Mouse (Mus musculus) limb, embryonic 13.5 days (tissue): ENCODE results near the gene Lgi4. TPM values are rescaled to one million over a fixed set of nuclear protein-coding genes. Genes with fewer than 3 reads are reported as not detected.

ENCODE experiments used
- ATAC-seq: fragments of 200-750 bp; cut with Nextera tagmentation; 2 replicates; pipeline ENCODE4 v1.8.0; 2017; ENCODE audit warnings: low read depth, moderate number of reproducible peaks, moderate TSS enrichment; ENCODE audit not compliant: low FRiP score
- H3K27ac ChIP-seq: fragments of 300-500 bp; sonication (generic); 2 replicates; pipeline ENCODE4 v1.5.1; 2015; ENCODE audit warnings: inconsistent platforms, mild to moderate bottlenecking, moderate library complexity
- H3K27me3 ChIP-seq: fragments of 300-500 bp; sonication (generic); 2 replicates; pipeline ENCODE4 v1.6.1; 2015; ENCODE audit warnings: mild to moderate bottlenecking, inconsistent platforms
- H3K36me3 ChIP-seq: fragments of 300-500 bp; sonication (generic); 2 replicates; pipeline ENCODE4 v1.6.1; 2015; ENCODE audit warnings: inconsistent platforms, mild to moderate bottlenecking, moderate library complexity
- H3K4me1 ChIP-seq: fragments of 300-500 bp; sonication (generic); 2 replicates; pipeline ENCODE4 v1.6.1; 2015; ENCODE audit warnings: inconsistent platforms
- H3K4me2 ChIP-seq: fragments of 300-500 bp; sonication (generic); replicated peaks from 2 replicates; pipeline ENCODE4 v1.6.1; 2015; ENCODE audit warnings: inconsistent platforms, mild to moderate bottlenecking, moderate library complexity
- H3K4me3 ChIP-seq: fragments of 300-500 bp; sonication (generic); 2 replicates; pipeline ENCODE4 v1.5.1; 2015; ENCODE audit warnings: moderate library complexity, mild to moderate bottlenecking, inconsistent platforms
- H3K9ac ChIP-seq: fragments of 300-500 bp; sonication (generic); 2 replicates; pipeline ENCODE4 v1.6.1; 2015; ENCODE audit warnings: mild to moderate bottlenecking, inconsistent platforms
- H3K9me3 ChIP-seq: fragments of 300-500 bp; sonication (generic); 2 replicates; pipeline ENCODE4 v1.6.1; 2016; ENCODE audit warnings: inconsistent platforms
- WGBS: fragments of 180-500 bp; shearing (Covaris S2); methylation state at CpG from one replicate; pipeline ENCODE4 v1.1.7; 2015; 5-methylcytosine and 5-hydroxymethylcytosine counted together
- polyA plus RNA-seq: library from polyadenylated mRNA; unstranded; fragments of >200 nt; fragmentation: Nextera tagmentation; extraction: Ambion mirVana; gene quantifications from 2 replicates; pipeline ENCODE4 v1.2.1, GENCODE M21; 2015

Lgi4 gene
- polyA plus RNA-seq, 1 experiment from 2014 or later = 0.67 TPM

DNA sequence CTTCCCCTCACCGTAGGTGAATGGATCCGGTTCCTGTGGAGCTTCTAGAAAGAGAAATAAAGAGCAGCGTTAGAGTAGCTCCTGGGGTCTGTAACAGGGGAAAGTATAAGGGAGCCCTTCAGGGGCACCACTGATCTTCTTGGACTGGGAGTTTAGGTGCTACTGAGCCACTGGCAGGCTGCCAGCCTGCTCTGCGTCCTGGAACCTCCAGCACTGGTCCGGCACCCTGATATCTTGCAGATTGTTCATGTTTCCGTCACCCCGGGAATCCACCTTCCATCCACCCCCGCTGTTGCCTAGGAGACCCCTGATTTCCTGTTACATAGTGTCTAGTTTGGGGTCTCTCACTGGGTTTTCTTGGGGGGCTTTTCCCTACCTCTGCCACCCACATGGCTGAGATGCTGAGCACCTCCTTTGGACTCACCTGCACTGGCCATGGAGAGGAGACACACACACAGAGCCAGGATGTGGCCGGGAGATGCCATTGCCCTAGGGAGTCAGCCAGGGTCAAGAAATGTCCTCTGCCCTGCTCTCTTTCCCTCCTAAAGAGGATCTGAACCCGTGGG, 5.2 kb upstream of the Lgi4 start:
- Histone ChIP-seq H3K27me3 (peaks cover 60% of the 10 kb centered on the region), H3K4me1 (peaks cover 65% of the 10 kb centered on the region), H3K9ac (no peak overlapping the region), H3K36me3 (no peaks in the 10 kb centered on the region), H3K27ac (no peak overlapping the region), H3K4me3 (no peak overlapping the region), H3K9me3 (no peaks in the 10 kb centered on the region), H3K4me2 (peak overlapping the region; percentile 60)
- no peak for ATAC-seq
- 22% methylated on average over 10 of the region's 10 CpGs for WGBS

DNA sequence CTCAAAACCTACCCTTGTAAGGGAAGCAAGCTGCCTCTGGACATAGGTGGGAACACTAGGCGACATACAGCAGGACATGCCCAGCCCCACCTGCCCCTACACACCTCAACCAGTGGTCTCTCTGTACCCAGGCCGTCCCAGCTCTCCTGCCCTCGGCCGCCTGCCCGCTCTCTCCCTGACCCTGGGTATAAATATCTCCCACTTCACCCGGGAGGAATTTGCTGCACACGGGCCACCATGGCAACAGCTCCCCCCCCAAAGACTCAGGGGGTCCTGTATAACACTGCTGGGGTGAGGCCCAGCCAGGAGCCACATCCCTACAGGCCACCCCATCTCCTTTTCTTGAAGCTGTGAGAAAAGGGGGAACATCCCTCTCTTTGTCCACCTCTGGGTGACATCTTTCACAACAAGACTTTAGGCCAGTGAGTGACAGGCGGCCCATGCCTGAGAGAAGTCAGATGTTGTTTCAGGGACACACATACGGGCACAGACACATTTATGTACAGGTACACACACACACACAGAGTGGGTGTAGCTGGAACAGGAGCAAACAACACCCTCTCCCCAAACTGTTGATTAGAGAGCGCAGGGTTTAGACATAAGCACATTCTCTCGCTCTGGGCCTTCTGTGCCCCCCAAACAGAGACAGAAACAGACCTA, 4.4 kb upstream of the Lgi4 start:
- H3K27ac ChIP-seq = peak overlapping the region; percentile 63; the same call in 1 of the 2 replicates
- no peaks in the 10 kb centered on the region for H3K36me3 ChIP-seq
- peak overlapping the region; percentile 29 for H3K4me3 ChIP-seq
- ATAC-seq = peak; percentile 1; the same call in 1 of the 2 replicates
- H3K9me3 ChIP-seq = no peaks in the 10 kb centered on the region
- peak overlapping the region; percentile 60 for H3K4me2 ChIP-seq
- 45% methylated on average over 11 of the region's 11 CpGs for WGBS
- H3K4me1 ChIP-seq = peaks cover 57% of the 10 kb centered on the region
- H3K9ac ChIP-seq = peak overlapping the region; percentile 46
- peaks cover 52% of the 10 kb centered on the region for H3K27me3 ChIP-seq

DNA sequence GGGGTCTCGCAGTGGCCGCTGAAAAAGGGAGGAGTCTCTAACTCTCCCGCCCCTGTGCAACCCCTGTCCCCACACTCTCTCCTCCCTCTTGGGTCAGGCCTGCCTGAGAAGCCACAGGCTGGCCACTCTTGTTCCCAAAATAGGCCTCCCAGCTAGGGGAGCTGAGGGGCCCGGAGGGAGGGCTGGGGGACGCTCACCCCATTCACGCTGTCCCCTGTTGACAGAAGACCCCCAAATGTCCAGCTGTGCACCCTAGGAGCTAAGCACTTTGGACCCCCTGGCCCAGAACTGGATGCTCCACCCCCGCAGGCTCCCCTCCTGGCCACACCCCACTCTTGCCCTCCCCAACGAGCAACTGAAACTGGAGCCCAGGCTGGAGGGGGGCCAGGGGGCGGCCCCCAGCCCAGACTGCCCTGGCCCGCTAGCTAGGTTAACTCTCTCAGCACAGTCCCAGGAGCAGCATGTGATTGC, 3.8 kb upstream of the Lgi4 start:
- Histone ChIP-seq H3K4me2 (peak overlapping the region; percentile 60), H3K4me1 (peaks cover 51% of the 10 kb centered on the region), H3K27me3 (peaks cover 46% of the 10 kb centered on the region), H3K9me3 (no peaks in the 10 kb centered on the region), H3K36me3 (no peaks in the 10 kb centered on the region), H3K9ac (peak overlapping the region; percentile 46; the same call in 1 of the 2 replicates), H3K27ac (peak overlapping the region; percentile 63), H3K4me3 (peak overlapping the region; percentile 29)
- peak; percentile 85 for ATAC-seq
- WGBS = 6% methylated on average over 10 of the region's 10 CpGs

DNA sequence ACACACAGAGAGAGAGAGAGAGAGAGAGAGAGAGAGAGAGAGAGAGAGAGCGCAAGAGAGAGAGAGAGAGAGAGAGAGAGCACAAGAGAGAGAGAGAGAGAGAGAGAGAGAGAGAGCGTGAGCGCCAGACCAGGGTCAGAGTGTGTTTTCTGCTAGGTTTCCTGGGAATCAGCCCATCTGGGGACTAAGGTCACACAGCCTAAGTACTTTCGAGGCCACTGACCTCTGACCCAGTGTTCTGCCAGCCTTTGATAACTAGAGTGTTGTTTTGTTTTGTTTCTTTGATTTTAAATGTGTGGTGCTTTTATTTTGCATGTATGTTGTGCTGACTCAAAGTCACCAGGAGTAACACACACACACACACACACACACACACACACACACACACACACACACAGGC, 3.3 kb upstream of the Lgi4 start:
- ATAC-seq = no peak
- Histone ChIP-seq H3K36me3 (no peaks in the 10 kb centered on the region), H3K27me3 (peaks cover 41% of the 10 kb centered on the region), H3K4me3 (no peak overlapping the region), H3K4me2 (peak overlapping the region; percentile 60; the same call in 1 of the 2 replicates), H3K9ac (no peak overlapping the region), H3K27ac (peak overlapping the region; percentile 22; the same call in 1 of the 2 replicates), H3K4me1 (peaks cover 46% of the 10 kb centered on the region), H3K9me3 (no peaks in the 10 kb centered on the region)
- whole genome bisulfite sequencing = 25% methylated on average over 3 of the region's 4 CpGs

DNA sequence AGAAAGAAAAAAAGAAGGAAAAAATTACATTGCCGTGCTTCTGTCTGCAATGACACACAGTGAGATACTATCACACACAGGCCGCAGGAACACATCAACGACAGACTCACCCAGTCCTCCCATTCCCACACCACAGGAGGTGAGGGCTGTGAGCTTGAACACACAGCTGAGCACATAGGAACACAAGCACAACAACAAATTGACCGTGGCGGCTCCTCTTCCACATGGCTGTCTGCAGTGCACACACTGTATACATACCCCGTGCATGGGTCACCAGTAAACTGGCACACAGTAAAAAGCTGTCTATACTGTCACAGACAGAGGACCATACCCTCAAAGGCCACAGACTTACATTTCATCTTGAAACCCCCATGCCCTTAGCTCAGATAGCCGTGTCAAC, 2.7 kb upstream of the Lgi4 start:
- Histone ChIP-seq H3K4me2 (no peak overlapping the region), H3K9ac (no peak overlapping the region), H3K27ac (no peak overlapping the region), H3K4me3 (no peak overlapping the region), H3K9me3 (no peaks in the 10 kb centered on the region), H3K27me3 (peaks cover 36% of the 10 kb centered on the region), H3K4me1 (peaks cover 40% of the 10 kb centered on the region), H3K36me3 (no peaks in the 10 kb centered on the region)
- 79% methylated on average over 7 of the region's 7 CpGs for WGBS
- no peak for ATAC-seq

DNA sequence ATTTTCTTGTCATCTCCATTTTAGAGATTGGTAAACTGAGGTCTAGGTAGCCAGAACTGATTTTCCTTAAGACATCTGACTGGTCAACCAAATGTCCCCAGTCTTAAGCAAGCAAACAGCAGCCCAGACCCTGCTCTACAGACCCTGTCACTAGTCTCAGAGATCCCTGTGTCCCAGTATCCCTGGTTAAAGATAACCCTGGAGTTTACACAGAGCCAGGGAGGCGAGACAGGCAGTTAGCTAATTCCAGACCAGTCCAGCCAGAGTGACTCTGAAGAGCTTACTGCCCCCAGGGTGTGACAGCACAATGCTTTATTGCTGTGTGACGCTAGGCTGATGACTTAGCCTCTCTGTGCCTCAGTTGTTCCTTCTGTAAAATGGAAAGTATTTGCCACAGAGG, 2.1 kb upstream of the Lgi4 start, which contains the start of gene Fxyd1:
Gene Fxyd1 (minus strand): TSS at position 129 of the 400 bp plus-strand sequence.
- no peaks in the 10 kb centered on the region for H3K9me3 ChIP-seq
- peaks cover 29% of the 10 kb centered on the region for H3K27me3 ChIP-seq
- peaks cover 34% of the 10 kb centered on the region for H3K4me1 ChIP-seq
- no peak within 1 kb of the TSS for H3K4me3 ChIP-seq
- no peak within 1 kb of the TSS for H3K9ac ChIP-seq
- no peak for ATAC-seq
- 77% methylated on average over 2 of the region's 2 CpGs for WGBS
- H3K4me2 ChIP-seq = no peak within 1 kb of the TSS
- H3K27ac ChIP-seq = peak within 1 kb of the TSS; percentile 22; the same call in 1 of the 2 replicates
- no peaks in the 10 kb centered on the region for H3K36me3 ChIP-seq

DNA sequence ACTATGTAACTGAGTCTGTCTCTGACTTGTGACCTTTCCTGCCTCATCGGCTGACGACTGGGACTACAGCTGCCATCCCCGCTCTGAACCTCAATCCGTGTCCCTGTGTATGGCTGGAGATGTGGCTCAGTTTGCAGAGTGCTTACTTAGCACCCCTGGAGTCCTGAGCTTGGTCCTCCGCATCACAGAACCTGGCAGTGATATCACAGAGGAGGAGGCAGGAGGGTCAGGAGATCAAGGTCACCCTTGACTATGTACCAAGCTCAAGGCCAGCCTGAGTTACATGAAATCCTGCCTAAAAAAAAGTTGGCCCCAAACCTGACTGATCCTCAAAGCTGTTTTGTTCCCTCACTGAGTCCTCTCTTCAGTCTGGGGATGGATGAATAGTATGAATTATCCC, 1.4 kb upstream of the Lgi4 start:
- H3K4me1 ChIP-seq = peaks cover 28% of the 10 kb centered on the region
- H3K27me3 ChIP-seq = peaks cover 23% of the 10 kb centered on the region
- ATAC-seq = no peak
- H3K36me3 ChIP-seq = no peaks in the 10 kb centered on the region
- no peaks in the 10 kb centered on the region for H3K9me3 ChIP-seq
- no peak overlapping the region for H3K4me3 ChIP-seq
- H3K27ac ChIP-seq = no peak overlapping the region
- no peak overlapping the region for H3K4me2 ChIP-seq
- H3K9ac ChIP-seq = no peak overlapping the region
- WGBS = 60% methylated on average over 5 of the region's 5 CpGs

DNA sequence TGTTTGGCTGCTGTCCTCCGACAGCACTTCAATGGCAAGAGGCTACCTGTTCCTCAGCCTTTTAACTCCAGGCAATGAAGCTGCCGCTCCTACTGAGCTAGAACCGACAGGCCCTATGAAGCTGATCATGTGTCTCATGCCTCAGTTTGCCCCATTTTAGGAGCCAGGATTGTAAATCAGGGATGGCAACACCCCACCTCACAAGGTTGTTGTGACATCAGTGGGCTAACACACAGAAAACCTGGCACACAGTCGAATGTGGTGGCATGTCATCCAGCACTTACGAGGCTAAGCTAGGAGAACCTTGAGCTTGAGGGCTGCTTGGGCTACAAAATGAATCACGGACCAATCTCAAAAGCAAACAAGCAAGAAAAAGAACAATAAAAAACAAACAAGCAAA, 931 bp upstream of the Lgi4 start:
- Histone ChIP-seq H3K4me2 (no peak overlapping the region), H3K27me3 (peaks cover 18% of the 10 kb centered on the region), H3K27ac (no peak overlapping the region), H3K4me3 (no peak overlapping the region), H3K9ac (peak overlapping the region; percentile 8; the same call in 1 of the 2 replicates), H3K4me1 (peaks cover 23% of the 10 kb centered on the region), H3K9me3 (no peaks in the 10 kb centered on the region), H3K36me3 (no peaks in the 10 kb centered on the region)
- ATAC-seq = no peak
- 86% methylated on average over 6 of the region's 6 CpGs for WGBS

DNA sequence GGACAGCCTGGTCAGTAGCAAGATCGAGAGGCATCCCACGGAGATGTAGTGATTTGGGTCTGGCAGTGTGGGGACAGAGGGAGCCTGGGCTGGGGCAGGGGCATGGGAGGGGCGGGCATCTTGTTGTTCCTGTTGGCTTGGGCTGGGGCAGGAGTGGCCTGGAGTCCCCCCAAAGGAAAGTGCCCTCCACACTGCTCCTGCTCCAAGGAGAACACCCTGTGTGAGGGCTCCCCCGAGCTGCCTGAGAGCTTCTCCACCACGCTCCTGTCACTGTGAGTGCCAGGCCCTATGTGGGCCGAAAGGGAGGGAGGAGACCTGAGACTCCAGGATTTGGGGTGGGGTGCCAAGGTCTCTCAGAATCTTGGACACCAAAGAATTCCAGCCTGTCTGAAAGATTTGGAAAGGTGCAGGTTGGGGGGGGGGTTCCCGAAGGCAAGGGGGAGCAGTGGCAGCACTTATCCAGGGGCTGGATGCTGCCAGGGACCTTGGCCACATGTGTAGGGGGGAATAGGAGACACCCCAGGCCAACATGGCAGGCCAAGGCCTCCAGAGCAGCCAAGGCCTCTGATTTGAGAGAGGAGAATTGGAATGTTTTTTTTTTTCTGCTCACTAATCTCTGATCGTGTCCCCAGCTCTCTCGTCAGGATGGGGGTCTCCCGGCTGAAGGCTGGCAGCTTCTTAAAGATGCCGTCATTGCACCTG, 928 bp downstream of the Lgi4 start:
- WGBS = 65% methylated on average over 11 of the region's 11 CpGs
- no peak overlapping the region for H3K4me2 ChIP-seq
- H3K4me3 ChIP-seq = no peak overlapping the region
- H3K4me1 ChIP-seq = peaks cover 5% of the 10 kb centered on the region
- no peak overlapping the region for H3K9ac ChIP-seq
- H3K9me3 ChIP-seq = no peaks in the 10 kb centered on the region
- H3K27ac ChIP-seq = no peak overlapping the region
- no peak for ATAC-seq
- no peaks in the 10 kb centered on the region for H3K27me3 ChIP-seq
- no peaks in the 10 kb centered on the region for H3K36me3 ChIP-seq

DNA sequence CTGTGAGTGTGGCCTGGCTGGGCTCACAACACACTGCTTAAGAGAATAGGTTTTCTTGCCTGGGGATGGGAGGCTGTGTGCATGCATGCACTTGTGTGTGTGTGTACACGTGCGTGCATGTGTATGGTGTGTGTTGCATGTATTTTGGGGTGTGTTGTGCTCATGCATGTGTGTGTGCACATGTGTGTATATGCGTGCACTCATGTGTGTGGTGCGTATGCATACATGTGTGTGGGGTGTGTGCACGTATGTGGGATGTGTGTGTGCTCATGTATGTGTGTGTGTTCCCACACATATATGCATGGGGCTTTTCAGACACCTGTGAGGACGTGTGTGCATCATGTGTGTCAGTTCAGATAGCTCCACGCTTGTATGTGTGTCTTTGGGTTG, 1.5 kb downstream of the Lgi4 start:
- WGBS = 85% methylated on average over 7 of the region's 7 CpGs
- H3K4me1 ChIP-seq = no peaks in the 10 kb centered on the region; the same call in 1 of the 2 replicates
- H3K27me3 ChIP-seq = no peaks in the 10 kb centered on the region
- no peaks in the 10 kb centered on the region for H3K9me3 ChIP-seq
- ATAC-seq = no peak
- H3K27ac ChIP-seq = no peak overlapping the region
- no peaks in the 10 kb centered on the region for H3K36me3 ChIP-seq
- no peak overlapping the region for H3K9ac ChIP-seq
- no peak overlapping the region for H3K4me2 ChIP-seq
- H3K4me3 ChIP-seq = no peak overlapping the region

DNA sequence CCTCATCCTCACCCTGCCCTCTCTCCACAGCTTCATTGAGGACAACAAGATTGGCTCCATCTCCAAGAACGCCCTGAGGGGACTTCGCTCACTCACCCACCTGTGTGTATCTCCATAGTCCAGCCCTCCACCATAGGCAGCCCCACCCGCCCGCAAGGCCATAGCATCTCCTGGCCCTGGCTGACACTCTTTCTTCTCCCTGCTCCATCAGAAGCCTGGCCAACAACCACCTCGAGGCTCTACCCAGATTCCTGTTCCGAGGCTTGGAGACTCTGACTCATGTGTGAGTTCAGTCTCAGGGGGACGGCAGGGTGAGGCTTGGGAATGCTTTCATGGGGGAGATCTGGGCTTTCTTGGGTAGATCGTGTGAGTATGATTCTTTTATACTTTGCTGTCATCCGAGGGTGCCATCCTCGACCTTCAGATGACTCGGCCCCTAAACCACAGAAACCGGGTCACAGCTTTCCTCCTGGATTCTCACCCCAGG, 4.0 kb downstream of the Lgi4 start:
- Histone ChIP-seq H3K4me3 (no peak overlapping the region), H3K27ac (no peak overlapping the region), H3K9me3 (no peaks in the 10 kb centered on the region), H3K4me1 (peaks cover 12% of the 10 kb centered on the region), H3K36me3 (no peaks in the 10 kb centered on the region), H3K4me2 (no peak overlapping the region), H3K9ac (no peak overlapping the region), H3K27me3 (no peaks in the 10 kb centered on the region)
- WGBS = 88% methylated on average over 12 of the region's 12 CpGs
- no peak for ATAC-seq

DNA sequence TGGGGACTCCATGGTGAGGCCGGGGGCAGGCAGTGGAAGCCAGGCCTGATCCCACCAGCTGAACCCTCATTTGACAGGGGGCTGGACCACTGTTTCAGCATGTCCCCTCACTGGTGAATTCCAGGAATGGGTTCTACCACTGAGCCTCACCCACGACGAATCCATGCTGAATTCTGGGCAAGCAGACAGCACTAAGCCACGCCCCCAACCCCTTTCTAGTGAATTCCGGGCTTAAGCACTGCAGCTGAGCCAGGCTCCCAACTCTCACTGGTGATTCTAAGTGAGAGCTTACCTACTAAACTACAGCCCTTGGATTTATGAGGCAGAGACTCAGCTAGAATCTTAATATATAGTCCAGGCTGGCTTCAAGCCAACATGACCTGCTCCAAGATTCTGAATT, 8.7 kb downstream of the Lgi4 start:
- WGBS = 26% methylated on average over 5 of the region's 5 CpGs
- ATAC-seq = peak; percentile 86
- Histone ChIP-seq H3K4me3 (no peak overlapping the region), H3K36me3 (no peaks in the 10 kb centered on the region), H3K27me3 (no peaks in the 10 kb centered on the region), H3K9ac (no peak overlapping the region), H3K4me1 (peaks cover 20% of the 10 kb centered on the region), H3K9me3 (no peaks in the 10 kb centered on the region), H3K4me2 (no peak overlapping the region), H3K27ac (peak overlapping the region; percentile 75)
